Mouse (Mus musculus): ENCODE data around the gene Serpinb9b. TPM values are rescaled to one million over a fixed set of nuclear protein-coding genes. Genes with fewer than 3 reads are reported as not detected.

Gene Serpinb9b
- polyA plus RNA-seq, 1 experiment: 6.5 TPM

- H3K9me3 ChIP-seq (replicated peaks; ENCODE audit: control insufficient read depth, insufficient read depth, low read length, poor library complexity, severe bottlenecking): no peaks in the 10 kb centered on the region
- TF ChIP-seq EP300 (IDR thresholded peaks at IDR 0.05; ENCODE audit: insufficient read depth, low read depth, low read length): no peak
- TF ChIP-seq POLR2A (IDR thresholded peaks at IDR 0.05; ENCODE audit: insufficient read depth, low read length): no peak
- no peak for TF ChIP-seq CTCF (IDR thresholded peaks at IDR 0.05; ENCODE audit: low read depth, low read length)
- H3K36me3 ChIP-seq (ENCODE audit: control insufficient read depth, insufficient read depth, low read length, poor library complexity, severe bottlenecking): no peaks in the 10 kb centered on the region
- no peak overlapping the region for H3K27ac ChIP-seq (ENCODE audit: insufficient read depth, low read length)
- no peaks in the 10 kb centered on the region for H3K27me3 ChIP-seq (ENCODE audit: control insufficient read depth, insufficient read depth, low read length, poor library complexity, severe bottlenecking)
- H3K9ac ChIP-seq (ENCODE audit: low read depth, poor library complexity, severe bottlenecking): no peak overlapping the region
- no peak overlapping the region for H3K4me3 ChIP-seq (ENCODE audit: low read depth, low read length)
- peaks cover 4% of the 10 kb centered on the region for H3K4me1 ChIP-seq (ENCODE audit: control insufficient read depth, insufficient read depth, low read length)
These were observed 20.7 kb upstream of the Serpinb9b start for GRCm38 (mm10) chr13:33006555-33006954.

- H3K4me3 ChIP-seq (ENCODE audit: low read depth, low read length): no peak overlapping the region
These were observed 14.8 kb upstream of the Serpinb9b start for GRCm38 (mm10) chr13:33012395-33012794.

GRCm38 (mm10) chr13:33013271-33013670, 13.9 kb upstream of the Serpinb9b start:
- Histone ChIP-seq H3K36me3 (ENCODE audit: control insufficient read depth, insufficient read depth, low read length, poor library complexity, severe bottlenecking) (no peaks in the 10 kb centered on the region), H3K27me3 (ENCODE audit: control insufficient read depth, insufficient read depth, low read length, poor library complexity, severe bottlenecking) (no peaks in the 10 kb centered on the region; the same call in 1 of the 2 replicates), H3K4me3 (ENCODE audit: low read depth, low read length) (no peak overlapping the region), H3K4me1 (ENCODE audit: control insufficient read depth, insufficient read depth, low read length) (no peaks in the 10 kb centered on the region), H3K27ac (ENCODE audit: insufficient read depth, low read length) (no peak overlapping the region), H3K9ac (ENCODE audit: low read depth, poor library complexity, severe bottlenecking) (no peak overlapping the region), H3K9me3 (replicated peaks; ENCODE audit: control insufficient read depth, insufficient read depth, low read length, poor library complexity, severe bottlenecking) (no peaks in the 10 kb centered on the region)
- TF ChIP-seq POLR2A (IDR thresholded peaks at IDR 0.05; ENCODE audit: insufficient read depth, low read length) (no peak), EP300 (IDR thresholded peaks at IDR 0.05; ENCODE audit: insufficient read depth, low read depth, low read length) (no peak), CTCF (IDR thresholded peaks at IDR 0.05; ENCODE audit: low read depth, low read length) (no peak)

More at GRCm38 (mm10) chr13:33012395-33012794, 14.8 kb upstream of the Serpinb9b start:
- TF ChIP-seq POLR2A (IDR thresholded peaks at IDR 0.05; ENCODE audit: insufficient read depth, low read length) (no peak), EP300 (IDR thresholded peaks at IDR 0.05; ENCODE audit: insufficient read depth, low read depth, low read length) (no peak), CTCF (IDR thresholded peaks at IDR 0.05; ENCODE audit: low read depth, low read length) (no peak)
- H3K36me3 ChIP-seq (ENCODE audit: control insufficient read depth, insufficient read depth, low read length, poor library complexity, severe bottlenecking): no peaks in the 10 kb centered on the region
- H3K27me3 ChIP-seq (ENCODE audit: control insufficient read depth, insufficient read depth, low read length, poor library complexity, severe bottlenecking): no peaks in the 10 kb centered on the region; the same call in 1 of the 2 replicates
- no peaks in the 10 kb centered on the region for H3K9me3 ChIP-seq (replicated peaks; ENCODE audit: control insufficient read depth, insufficient read depth, low read length, poor library complexity, severe bottlenecking)
- H3K27ac ChIP-seq (ENCODE audit: insufficient read depth, low read length): no peak overlapping the region
- no peak overlapping the region for H3K9ac ChIP-seq (ENCODE audit: low read depth, poor library complexity, severe bottlenecking)
- no peaks in the 10 kb centered on the region for H3K4me1 ChIP-seq (ENCODE audit: control insufficient read depth, insufficient read depth, low read length)

- no peak for TF ChIP-seq CTCF (IDR thresholded peaks at IDR 0.05; ENCODE audit: low read depth, low read length)
- TF ChIP-seq POLR2A (IDR thresholded peaks at IDR 0.05; ENCODE audit: insufficient read depth, low read length): no peak
- TF ChIP-seq EP300 (IDR thresholded peaks at IDR 0.05; ENCODE audit: insufficient read depth, low read depth, low read length): no peak
These were observed 4.8 kb upstream of the Serpinb9b start for GRCm38 (mm10) chr13:33022371-33022770.

GRCm38 (mm10) chr13:33026427-33027057, 674 bp upstream of the Serpinb9b start:
- no peak for TF ChIP-seq POLR2A (IDR thresholded peaks at IDR 0.05; ENCODE audit: insufficient read depth, low read length)
- no peak for TF ChIP-seq EP300 (IDR thresholded peaks at IDR 0.05; ENCODE audit: insufficient read depth, low read depth, low read length)
- no peak for TF ChIP-seq CTCF (IDR thresholded peaks at IDR 0.05; ENCODE audit: low read depth, low read length)
- no peaks in the 10 kb centered on the region for H3K9me3 ChIP-seq (replicated peaks; ENCODE audit: control insufficient read depth, insufficient read depth, low read length, poor library complexity, severe bottlenecking)
- peaks cover 3% of the 10 kb centered on the region for H3K4me1 ChIP-seq (ENCODE audit: control insufficient read depth, insufficient read depth, low read length)

More at GRCm38 (mm10) chr13:33022371-33022770, 4.8 kb upstream of the Serpinb9b start:
- Histone ChIP-seq H3K27me3 (ENCODE audit: control insufficient read depth, insufficient read depth, low read length, poor library complexity, severe bottlenecking) (no peaks in the 10 kb centered on the region), H3K27ac (ENCODE audit: insufficient read depth, low read length) (no peak overlapping the region), H3K4me3 (ENCODE audit: low read depth, low read length) (no peak overlapping the region), H3K9me3 (replicated peaks; ENCODE audit: control insufficient read depth, insufficient read depth, low read length, poor library complexity, severe bottlenecking) (peaks cover 4% of the 10 kb centered on the region; the same call in 1 of the 2 replicates), H3K9ac (ENCODE audit: low read depth, poor library complexity, severe bottlenecking) (no peak overlapping the region), H3K4me1 (ENCODE audit: control insufficient read depth, insufficient read depth, low read length) (no peaks in the 10 kb centered on the region), H3K36me3 (ENCODE audit: control insufficient read depth, insufficient read depth, low read length, poor library complexity, severe bottlenecking) (no peaks in the 10 kb centered on the region)

GRCm38 (mm10) chr13:33028146-33028545, 930 bp downstream of the Serpinb9b start:
- TF ChIP-seq POLR2A (IDR thresholded peaks at IDR 0.05; ENCODE audit: insufficient read depth, low read length): no peak
- no peak for TF ChIP-seq EP300 (IDR thresholded peaks at IDR 0.05; ENCODE audit: insufficient read depth, low read depth, low read length)
- TF ChIP-seq CTCF (IDR thresholded peaks at IDR 0.05; ENCODE audit: low read depth, low read length): no peak
- Histone ChIP-seq H3K36me3 (ENCODE audit: control insufficient read depth, insufficient read depth, low read length, poor library complexity, severe bottlenecking) (no peaks in the 10 kb centered on the region), H3K9me3 (replicated peaks; ENCODE audit: control insufficient read depth, insufficient read depth, low read length, poor library complexity, severe bottlenecking) (no peaks in the 10 kb centered on the region), H3K4me3 (ENCODE audit: low read depth, low read length) (no peak overlapping the region), H3K27ac (ENCODE audit: insufficient read depth, low read length) (peak overlapping the region; percentile 46; the same call in 1 of the 2 replicates), H3K4me1 (ENCODE audit: control insufficient read depth, insufficient read depth, low read length) (peaks cover 3% of the 10 kb centered on the region), H3K27me3 (ENCODE audit: control insufficient read depth, insufficient read depth, low read length, poor library complexity, severe bottlenecking) (no peaks in the 10 kb centered on the region), H3K9ac (ENCODE audit: low read depth, poor library complexity, severe bottlenecking) (no peak overlapping the region)

More at GRCm38 (mm10) chr13:33026427-33027057, 674 bp upstream of the Serpinb9b start:
- Histone ChIP-seq H3K36me3 (ENCODE audit: control insufficient read depth, insufficient read depth, low read length, poor library complexity, severe bottlenecking) (no peaks in the 10 kb centered on the region), H3K4me3 (ENCODE audit: low read depth, low read length) (no peak overlapping the region), H3K27me3 (ENCODE audit: control insufficient read depth, insufficient read depth, low read length, poor library complexity, severe bottlenecking) (no peaks in the 10 kb centered on the region), H3K9ac (ENCODE audit: low read depth, poor library complexity, severe bottlenecking) (no peak overlapping the region), H3K27ac (ENCODE audit: insufficient read depth, low read length) (peak overlapping the region; percentile 46; the same call in 1 of the 2 replicates)

All from ES-Bruce4 (cell line).